In the genomic region with DNA sequence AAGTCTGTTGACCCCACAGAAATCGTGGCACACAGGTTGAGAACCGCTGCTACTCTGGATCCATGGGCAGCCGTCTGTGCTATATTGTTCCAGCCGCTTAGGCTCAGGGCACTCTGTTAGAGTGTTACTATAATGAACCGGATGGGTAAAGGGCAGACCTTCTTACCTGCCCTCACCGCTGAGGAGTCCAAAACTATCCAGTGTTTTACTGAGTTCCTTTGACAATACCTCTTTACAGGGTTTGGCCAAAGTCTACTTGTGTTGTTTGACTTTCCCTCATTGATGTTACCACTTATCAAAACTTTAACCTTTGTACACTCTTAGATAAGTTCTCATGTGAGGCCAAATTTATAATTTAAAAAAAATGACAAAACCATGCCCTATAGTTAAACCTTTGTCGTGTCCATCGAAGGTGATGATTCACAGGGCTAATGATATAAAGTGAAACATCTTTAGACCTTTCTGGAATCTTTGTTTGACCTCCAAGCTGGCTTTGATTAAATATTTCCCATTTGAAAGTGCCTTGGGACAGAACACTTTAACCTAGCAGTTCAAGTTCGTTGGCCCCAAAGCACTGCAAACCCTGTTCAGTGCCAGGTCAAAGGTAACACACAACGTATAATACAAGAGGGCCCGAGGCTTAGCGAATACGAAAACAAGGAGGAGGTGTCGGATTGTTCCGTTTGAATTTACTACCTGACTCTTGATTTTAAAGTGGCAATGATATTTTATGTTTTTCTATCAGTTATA, we compare ENCODE assay signal across 32 mouse cellular contexts. TPM values are rescaled to one million over a fixed set of nuclear protein-coding genes. Genes with fewer than 3 reads are reported as not detected.
DNase-seq lines count a peak whose midpoint lies in the region; ATAC-seq and TF ChIP-seq lines count a peak whose summit lies in the region.
"Had no signal": no experiment of that assay in that cellular context is flagged by ENCODE, and none has a peak within 500 bp of the region (broad histone marks: within the 10 kb centered on the region; RNA-seq: fewer than 3 reads in every experiment).

No protein-coding gene starts in this region.

- H3K4me3 ChIP-seq in kidney, adult 2 months (ENCODE audit: insufficient read depth, low read depth, low read length) = no peak overlapping the region
- no peak overlapping the region for H3K4me3 ChIP-seq in kidney, embryonic 15.5 days (replicated peaks)
- H3K4me3 ChIP-seq in liver, adult 2 months (ENCODE audit: insufficient read depth, low read depth, low read length) = no peak overlapping the region; the same call in 1 of the 2 replicates
- H3K4me3 ChIP-seq in liver, embryonic 11.5 days (ENCODE audit: low read depth, low read length) = no peak overlapping the region
- H3K4me3 ChIP-seq in intestine, postnatal 0 days (ENCODE audit: low read depth, low read length) = no peak overlapping the region
- no peak overlapping the region for H3K4me3 ChIP-seq in liver, embryonic 16.5 days (ENCODE audit: low read depth, low read length)
- no peak overlapping the region for H3K4me3 ChIP-seq in midbrain, embryonic 15.5 days
- H3K4me3 ChIP-seq: embryonic facial prominence, embryonic 13.5 days; forebrain, embryonic 10.5 days; forebrain, embryonic 15.5 days; hindbrain, embryonic 12.5 days; limb, embryonic 10.5 days; limb, embryonic 15.5 days; megakaryocyte, embryonic 14.5 days; midbrain, embryonic 12.5 days; neural tube, embryonic 13.5 days had no signal

- H3K4me2 ChIP-seq in kidney, embryonic 15.5 days = no peak overlapping the region
- no peak overlapping the region for H3K4me2 ChIP-seq in liver, embryonic 11.5 days
- no peak overlapping the region for H3K4me2 ChIP-seq in intestine, postnatal 0 days (replicated peaks; ENCODE audit: low read depth)
- no peak overlapping the region for H3K4me2 ChIP-seq in liver, embryonic 16.5 days (ENCODE audit: low read depth, low read length)
- no peak overlapping the region for H3K4me2 ChIP-seq in midbrain, embryonic 15.5 days
- H3K4me2 ChIP-seq: embryonic facial prominence, embryonic 13.5 days; forebrain, embryonic 15.5 days; heart, embryonic 11.5 days; hindbrain, embryonic 12.5 days; limb, embryonic 15.5 days; midbrain, embryonic 12.5 days; neural tube, embryonic 13.5 days had no signal

- H3K27ac ChIP-seq in kidney, adult 2 months (ENCODE audit: insufficient read depth, low read depth, low read length) = peak overlapping the region; percentile 100
- H3K27ac ChIP-seq in kidney, embryonic 15.5 days = no peak overlapping the region
- peak overlapping the region; percentile 92 for H3K27ac ChIP-seq in liver, adult 2 months (replicated peaks; ENCODE audit: insufficient read depth, low read depth, low read length)
- no peak overlapping the region for H3K27ac ChIP-seq in liver, embryonic 11.5 days (ENCODE audit: low read depth, low read length)
- H3K27ac ChIP-seq in intestine, postnatal 0 days (ENCODE audit: low read depth, low read length) = no peak overlapping the region
- no peak overlapping the region; the same call in 1 of the 2 replicates for H3K27ac ChIP-seq in liver, embryonic 16.5 days (ENCODE audit: low read length)
- H3K27ac ChIP-seq in midbrain, embryonic 15.5 days = no peak overlapping the region
- H3K27ac ChIP-seq: embryonic facial prominence, embryonic 13.5 days; forebrain, embryonic 10.5 days; forebrain, embryonic 15.5 days; hindbrain, embryonic 12.5 days; hindbrain, postnatal 0 days; limb, embryonic 10.5 days; limb, embryonic 15.5 days; midbrain, embryonic 12.5 days; neural tube, embryonic 13.5 days had no signal

- no peak for TF ChIP-seq POLR2A in kidney, adult 2 months (IDR thresholded peaks at IDR 0.05; ENCODE audit: low read depth, low read length)
- TF ChIP-seq POLR2A in liver, adult 2 months (IDR thresholded peaks at IDR 0.05; ENCODE audit: extremely low read depth, insufficient read depth, low read length) = no peak

- no peak for ATAC-seq in kidney, embryonic 15.5 days (replicated peaks; ENCODE audit: low FRiP score)
- ATAC-seq in liver, embryonic 11.5 days (replicated peaks; ENCODE audit: low FRiP score) = no peak
- ATAC-seq in intestine, postnatal 0 days = peak; percentile 78
- ATAC-seq in liver, embryonic 16.5 days (ENCODE audit: low read depth) = peak; percentile 70
- no peak for ATAC-seq in midbrain, embryonic 15.5 days (replicated peaks)
- ATAC-seq: CD4-positive, CD25-positive, alpha-beta regulatory T cell, adult 4 months; forebrain, embryonic 15.5 days; hindbrain, postnatal 0 days had no signal

- H3K9ac ChIP-seq in kidney, embryonic 15.5 days = no peak overlapping the region
- H3K9ac ChIP-seq in liver, adult 2 months (ENCODE audit: low read depth, low read length) = peak overlapping the region; percentile 45
- no peak overlapping the region for H3K9ac ChIP-seq in liver, embryonic 11.5 days (ENCODE audit: low read depth, low read length)
- H3K9ac ChIP-seq in intestine, postnatal 0 days (ENCODE audit: low read depth, low read length) = no peak overlapping the region
- no peak overlapping the region for H3K9ac ChIP-seq in liver, embryonic 16.5 days (ENCODE audit: low read depth, low read length)
- no peak overlapping the region for H3K9ac ChIP-seq in midbrain, embryonic 15.5 days
- H3K9ac ChIP-seq: embryonic facial prominence, embryonic 13.5 days; forebrain, embryonic 15.5 days; hindbrain, embryonic 12.5 days; limb, embryonic 15.5 days; midbrain, embryonic 12.5 days; neural tube, embryonic 13.5 days had no signal

- no peaks in the 10 kb centered on the region for H3K9me3 ChIP-seq in kidney, embryonic 15.5 days (replicated peaks)
- H3K9me3 ChIP-seq in liver, embryonic 11.5 days (ENCODE audit: control insufficient read depth, low read length) = no peaks in the 10 kb centered on the region
- H3K9me3 ChIP-seq in intestine, postnatal 0 days (ENCODE audit: control insufficient read depth) = no peaks in the 10 kb centered on the region
- no peaks in the 10 kb centered on the region for H3K9me3 ChIP-seq in liver, embryonic 16.5 days (replicated peaks; ENCODE audit: control insufficient read depth, low read length)
- H3K9me3 ChIP-seq in midbrain, embryonic 15.5 days = no peaks in the 10 kb centered on the region
- H3K9me3 ChIP-seq: embryonic facial prominence, embryonic 13.5 days; forebrain, embryonic 10.5 days; forebrain, embryonic 15.5 days; hindbrain, embryonic 12.5 days; limb, embryonic 10.5 days; limb, embryonic 15.5 days; megakaryocyte, embryonic 14.5 days; midbrain, embryonic 12.5 days; neural tube, embryonic 13.5 days had no signal

- peaks cover 30% of the 10 kb centered on the region; the same call in 1 of the 2 replicates for H3K4me1 ChIP-seq in kidney, adult 2 months (ENCODE audit: control insufficient read depth, insufficient read depth, low read length)
- H3K4me1 ChIP-seq in kidney, embryonic 15.5 days = peaks cover 11% of the 10 kb centered on the region; the same call in 1 of the 2 replicates
- peaks cover 23% of the 10 kb centered on the region for H3K4me1 ChIP-seq in liver, adult 2 months (ENCODE audit: control insufficient read depth, insufficient read depth, low read length)
- no peaks in the 10 kb centered on the region for H3K4me1 ChIP-seq in liver, embryonic 11.5 days (replicated peaks; ENCODE audit: control insufficient read depth, insufficient read depth, low read length)
- H3K4me1 ChIP-seq in intestine, postnatal 0 days (replicated peaks; ENCODE audit: control insufficient read depth, insufficient read depth, low read length) = 0 out of 2 replicates have a peak, but pooled peaks cover 6% of the 10 kb centered on the region
- H3K4me1 ChIP-seq in liver, embryonic 16.5 days (ENCODE audit: control insufficient read depth, low read depth, low read length) = peaks cover 2% of the 10 kb centered on the region; the same call in 1 of the 2 replicates
- no peaks in the 10 kb centered on the region for H3K4me1 ChIP-seq in midbrain, embryonic 15.5 days
- H3K4me1 ChIP-seq: embryonic facial prominence, embryonic 13.5 days; forebrain, embryonic 15.5 days; hindbrain, embryonic 12.5 days; limb, embryonic 10.5 days; limb, embryonic 15.5 days; megakaryocyte, embryonic 14.5 days; midbrain, embryonic 12.5 days; neural tube, embryonic 13.5 days had no signal

- no peak for TF ChIP-seq CTCF in kidney, adult 2 months (conservative IDR thresholded peaks at IDR 0.05; ENCODE audit: insufficient read depth, insufficient read length, low read depth, low read length)
- no peak for TF ChIP-seq CTCF in liver, adult 2 months (IDR thresholded peaks at IDR 0.05; ENCODE audit: low read depth, low read length)
- TF ChIP-seq CTCF in intestine, postnatal 0 days (IDR thresholded peaks at IDR 0.05; ENCODE audit: low read depth) = no peak

- no peaks in the 10 kb centered on the region for H3K79me2 ChIP-seq in liver, adult 2 months (ENCODE audit: control insufficient read depth, insufficient read depth, low read length)

- 55% methylated on average over 15 of the region's 15 CpGs for WGBS in kidney, adult 2 months
- 81% methylated on average over 15 of the region's 15 CpGs for WGBS in kidney, embryonic 15.5 days
- 27% methylated on average over 15 of the region's 15 CpGs for WGBS in liver, adult 2 months
- 85% methylated on average over 15 of the region's 15 CpGs for WGBS in liver, embryonic 11.5 days
- WGBS in intestine, postnatal 0 days = 51% methylated on average over 15 of the region's 15 CpGs
- WGBS in liver, embryonic 16.5 days (ENCODE audit: insufficient replicate concordance) = 61% methylated on average over 15 of the region's 15 CpGs
- WGBS in midbrain, embryonic 15.5 days = 92% methylated on average over 15 of the region's 15 CpGs

- H3K36me3 ChIP-seq in kidney, adult 2 months (ENCODE audit: control insufficient read depth, insufficient read depth, low read length) = 0 out of 2 replicates have a peak, but pooled peaks cover 1% of the 10 kb centered on the region
- no peaks in the 10 kb centered on the region for H3K36me3 ChIP-seq in kidney, embryonic 15.5 days
- H3K36me3 ChIP-seq in liver, adult 2 months (ENCODE audit: control insufficient read depth, insufficient read depth, low read length) = no peaks in the 10 kb centered on the region
- H3K36me3 ChIP-seq in liver, embryonic 11.5 days (ENCODE audit: control insufficient read depth, insufficient read depth, low read length) = no peaks in the 10 kb centered on the region
- no peaks in the 10 kb centered on the region for H3K36me3 ChIP-seq in intestine, postnatal 0 days (ENCODE audit: control insufficient read depth, insufficient read depth)
- H3K36me3 ChIP-seq in liver, embryonic 16.5 days (ENCODE audit: control insufficient read depth, insufficient read depth) = no peaks in the 10 kb centered on the region
- H3K36me3 ChIP-seq in midbrain, embryonic 15.5 days (replicated peaks) = no peaks in the 10 kb centered on the region
- H3K36me3 ChIP-seq: embryonic facial prominence, embryonic 13.5 days; forebrain, embryonic 10.5 days; forebrain, embryonic 15.5 days; hindbrain, embryonic 12.5 days; limb, embryonic 10.5 days; limb, embryonic 15.5 days; midbrain, embryonic 12.5 days; neural tube, embryonic 13.5 days had no signal

- H3K27me3 ChIP-seq in kidney, adult 2 months (replicated peaks; ENCODE audit: control insufficient read depth, insufficient read depth, low read length) = no peaks in the 10 kb centered on the region
- no peaks in the 10 kb centered on the region for H3K27me3 ChIP-seq in kidney, embryonic 15.5 days
- H3K27me3 ChIP-seq in liver, adult 2 months (ENCODE audit: control insufficient read depth, insufficient read depth, low read length) = no peaks in the 10 kb centered on the region
- no peaks in the 10 kb centered on the region for H3K27me3 ChIP-seq in liver, embryonic 11.5 days (replicated peaks; ENCODE audit: control insufficient read depth, insufficient read depth, low read length)
- H3K27me3 ChIP-seq in intestine, postnatal 0 days (replicated peaks; ENCODE audit: control insufficient read depth, insufficient read depth, low read length) = no peaks in the 10 kb centered on the region
- no peaks in the 10 kb centered on the region for H3K27me3 ChIP-seq in liver, embryonic 16.5 days (ENCODE audit: control insufficient read depth, insufficient read depth, low read depth, low read length)
- H3K27me3 ChIP-seq in midbrain, embryonic 15.5 days (replicated peaks) = no peaks in the 10 kb centered on the region
- H3K27me3 ChIP-seq: embryonic facial prominence, embryonic 13.5 days; forebrain, embryonic 15.5 days; hindbrain, embryonic 12.5 days; limb, embryonic 15.5 days; midbrain, embryonic 12.5 days; neural tube, embryonic 13.5 days had no signal

- peak; percentile 87 for DNase-seq in kidney, adult 2 months
- peak; percentile 98 for DNase-seq in liver, adult 2 months (ENCODE audit: extremely low read depth, low read depth, low spot score)
- DNase-seq in liver, embryonic 11.5 days (ENCODE audit: low spot score) = no peak
- DNase-seq in gastrocnemius, adult 8-10 months (ENCODE audit: low spot score in 2 of 2) = no peak
- DNase-seq: cerebellum, adult 8-10 months; gastrocnemius, postnatal 36 days; heart, adult 18-20 months; heart, postnatal 36 days; layer of hippocampus, adult 9-11 months; lung, postnatal 4 days; thymus, postnatal 4 days had no signal

RNA-seq across cellular contexts. Expression of a gene that starts 7.3 kb away (rescaled TPM):
- polyA plus RNA-seq in kidney, adult 2 months (2012; rRNA removed) = 22.3 and 22.4 TPM in 2 replicates
- 14.7 and 15.8 TPM in 2 replicates for polyA plus RNA-seq in kidney, embryonic 15.5 days (2015; fragmentation: Nextera tagmentation; extraction: Ambion mirVana)
- 0.13 TPM in 1 of 2 replicates, not detected in the other for total RNA-seq in liver, adult 2 months (2014; rRNA removed)
- 0.05 TPM in 2 replicates for polyA plus RNA-seq in liver, adult 2 months (2012; rRNA removed)
- polyA plus RNA-seq in liver, embryonic 11.5 days (2014; fragmentation: Nextera tagmentation; extraction: Ambion mirVana) = 0.69 and 0.96 TPM in 2 replicates
- polyA plus RNA-seq in intestine, postnatal 0 days (2015; fragmentation: Nextera tagmentation; extraction: Ambion mirVana) = 7.2 and 7.9 TPM in 2 replicates
- polyA plus RNA-seq in liver, embryonic 16.5 days (2015; fragmentation: Nextera tagmentation; extraction: Ambion mirVana) = 0.46 and 0.60 TPM in 2 replicates
- total RNA-seq in gastrocnemius, adult 8-10 months (2022) = under 1 TPM in 3 of 4 experiments, not detected in 1; 0.21 to 0.45 (median 0.24) TPM
- 0.89 and 0.93 TPM in 2 replicates for polyA plus RNA-seq in midbrain, embryonic 15.5 days (2015; fragmentation: Nextera tagmentation; extraction: Ambion mirVana)
- total RNA-seq: common myeloid progenitor, adult 5-6 weeks; heart, adult 18-20 months had no signal
- polyA plus RNA-seq: CD4-positive, CD25-positive, alpha-beta regulatory T cell, adult 4 months; forebrain, embryonic 10.5 days had no signal

RNA-seq across cellular contexts. Expression of a gene that starts 22.1 kb away (rescaled TPM):
- polyA plus RNA-seq in kidney, adult 2 months (2012; rRNA removed) = 66.9 and 71.9 TPM in 2 replicates
- polyA plus RNA-seq in kidney, embryonic 15.5 days (2015; fragmentation: Nextera tagmentation; extraction: Ambion mirVana) = 26.0 and 31.2 TPM in 2 replicates
- 103 and 119 TPM in 2 replicates for total RNA-seq in liver, adult 2 months (2014; rRNA removed)
- polyA plus RNA-seq in liver, adult 2 months (2012; rRNA removed) = 66.4 and 73.2 TPM in 2 replicates
- 15.9 and 17.9 TPM in 2 replicates for polyA plus RNA-seq in liver, embryonic 11.5 days (2014; fragmentation: Nextera tagmentation; extraction: Ambion mirVana)
- 17.7 and 18.1 TPM in 2 replicates for polyA plus RNA-seq in intestine, postnatal 0 days (2015; fragmentation: Nextera tagmentation; extraction: Ambion mirVana)
- polyA plus RNA-seq in liver, embryonic 16.5 days (2015; fragmentation: Nextera tagmentation; extraction: Ambion mirVana) = 24.0 and 26.6 TPM in 2 replicates
- 10 to 100 TPM; 16.4 to 20.0 (median 17.6) TPM for total RNA-seq in gastrocnemius, adult 8-10 months (2022)
- polyA plus RNA-seq in midbrain, embryonic 15.5 days (2015; fragmentation: Nextera tagmentation; extraction: Ambion mirVana) = 11.4 and 13.8 TPM in 2 replicates

RNA-seq across cellular contexts. Expression of a gene that starts 41.1 kb away (rescaled TPM):
- 0.14 and 0.16 TPM in 2 replicates for polyA plus RNA-seq in kidney, adult 2 months (2012; rRNA removed)
- polyA plus RNA-seq in kidney, embryonic 15.5 days (2015; fragmentation: Nextera tagmentation; extraction: Ambion mirVana) = 0.06 and 0.14 TPM in 2 replicates
- total RNA-seq in liver, adult 2 months (2014; rRNA removed) = under 0.01 TPM in 1 of 2 replicates, not detected in the other
- 0.02 and 0.04 TPM in 2 replicates for polyA plus RNA-seq in liver, adult 2 months (2012; rRNA removed)
- polyA plus RNA-seq in liver, embryonic 11.5 days (2014; fragmentation: Nextera tagmentation; extraction: Ambion mirVana) = 0.05 and 0.09 TPM in 2 replicates
- polyA plus RNA-seq in intestine, postnatal 0 days (2015; fragmentation: Nextera tagmentation; extraction: Ambion mirVana) = not detected in 2 replicates
- polyA plus RNA-seq in liver, embryonic 16.5 days (2015; fragmentation: Nextera tagmentation; extraction: Ambion mirVana) = 0.05 TPM in 1 of 2 replicates, not detected in the other
- not detected for total RNA-seq in gastrocnemius, adult 8-10 months (2022)
- 0.06 and 0.18 TPM in 2 replicates for polyA plus RNA-seq in midbrain, embryonic 15.5 days (2015; fragmentation: Nextera tagmentation; extraction: Ambion mirVana)
- total RNA-seq: common myeloid progenitor, adult 5-6 weeks; heart, adult 18-20 months; heart, postnatal 36 days; hindbrain, postnatal 0 days; left cerebral cortex, postnatal 10 days had no signal
- polyA plus RNA-seq: CD4-positive, CD25-positive, alpha-beta regulatory T cell, adult 4 months; forebrain, embryonic 15.5 days; heart, embryonic 16.5 days; large intestine, adult 2 months; lung, embryonic 16.5 days; neural tube, embryonic 13.5 days had no signal

Comparison
In these comparisons a context has a peak if more than half of its experiments do, and no peak if none do; other contexts are left out.
1. DNase-seq: peak in kidney, adult 2 months (single experiment) and liver, adult 2 months (single experiment); none in liver, embryonic 11.5 days (single experiment) and gastrocnemius, adult 8-10 months (0 of 2).
2. H3K27ac ChIP-seq: peak in kidney, adult 2 months (single experiment) and liver, adult 2 months (single experiment); none in kidney, embryonic 15.5 days (single experiment), liver, embryonic 11.5 days (single experiment), intestine, postnatal 0 days (single experiment), liver, embryonic 16.5 days (single experiment) and midbrain, embryonic 15.5 days (single experiment).
3. ATAC-seq: peak in intestine, postnatal 0 days (single experiment) and liver, embryonic 16.5 days (single experiment); none in kidney, embryonic 15.5 days (single experiment), liver, embryonic 11.5 days (single experiment) and midbrain, embryonic 15.5 days (single experiment).